Mouse (Mus musculus): ENCODE measurements around the gene Cnot11.

GRCm38 (mm10) chr1:39525763-39526162 is 9.0 kb upstream of the Cnot11 start:
- TF ChIP-seq CTCF (IDR thresholded peaks at IDR 0.05; ENCODE audit: insufficient read depth, low read length) (no peak), POLR2A (IDR thresholded peaks at IDR 0.05; ENCODE audit: borderline replicate concordance, extremely low read depth, low read depth, low read length) (no peak)
